Mouse (Mus musculus): ENCODE results near the gene Plekhg1.

DNA sequence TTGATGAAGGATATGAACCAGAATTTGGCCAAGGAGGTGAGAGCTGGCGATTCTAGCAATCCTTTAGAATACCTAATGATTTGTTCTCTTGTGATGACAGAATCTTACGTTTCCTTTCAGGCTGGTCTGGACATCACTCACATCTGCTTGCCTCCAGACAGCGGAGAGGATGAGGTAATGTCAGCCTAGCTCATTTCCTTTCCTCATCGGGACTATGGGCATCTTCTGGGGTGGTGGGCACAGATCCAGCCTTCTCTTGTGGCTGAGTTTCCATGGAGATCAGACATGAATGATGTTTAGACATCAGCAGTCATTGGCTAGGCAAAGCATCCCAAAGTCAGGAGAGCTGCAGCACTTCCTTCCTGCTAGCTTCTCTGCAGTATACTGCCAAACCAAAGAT is 240.1 kb downstream of the Plekhg1 start:
- TF ChIP-seq POLR2A (IDR thresholded peaks at IDR 0.05; ENCODE audit: insufficient read depth, low read depth, low read length) (no peak), CTCF (IDR thresholded peaks at IDR 0.05) (no peak)
